Mouse (Mus musculus): ENCODE measurements around the gene Reg4.

The Reg4 gene

GRCm38 (mm10) chr3:98237240-98237639 lies 15.3 kb downstream of the Reg4 start:
- DNase-seq (ENCODE audit: low read depth) = no peak

- DNase-seq (ENCODE audit: low read depth) = no peak
Measured at GRCm38 (mm10) chr3:98238150-98238549, 16.2 kb downstream of the Reg4 start.

- DNase-seq (ENCODE audit: low read depth) = no peak
Measured at GRCm38 (mm10) chr3:98242051-98242450, 20.1 kb downstream of the Reg4 start.

GRCm38 (mm10) chr3:98242458-98243037 lies 20.6 kb downstream of the Reg4 start:
- DNase-seq (ENCODE audit: low read depth) = no peak

GRCm38 (mm10) chr3:98245892-98246291 lies 23.9 kb downstream of the Reg4 start:
- DNase-seq (ENCODE audit: low read depth) = no peak

- DNase-seq (ENCODE audit: low read depth) = no peak
Measured at GRCm38 (mm10) chr3:98246985-98247751, 25.2 kb downstream of the Reg4 start.

- no peak for DNase-seq (ENCODE audit: low read depth)
Measured at GRCm38 (mm10) chr3:98249378-98249777, 27.4 kb downstream of the Reg4 start.

GRCm38 (mm10) chr3:98249833-98250448 lies 28.0 kb downstream of the Reg4 start:
- DNase-seq (ENCODE audit: low read depth) = no peak

- no peak for DNase-seq (ENCODE audit: low read depth)
Measured at GRCm38 (mm10) chr3:98254059-98254458, 32.1 kb downstream of the Reg4 start.

- no peak for DNase-seq (ENCODE audit: low read depth)
Measured at GRCm38 (mm10) chr3:98254656-98255583, 33.0 kb downstream of the Reg4 start.

- no peak for DNase-seq (ENCODE audit: low read depth)
Measured at GRCm38 (mm10) chr3:98258723-98259122, 36.8 kb downstream of the Reg4 start.

- no peak for DNase-seq (ENCODE audit: low read depth)
Measured at GRCm38 (mm10) chr3:98259271-98259751, 37.4 kb downstream of the Reg4 start.

GRCm38 (mm10) chr3:98260534-98260933 lies 38.6 kb downstream of the Reg4 start:
- no peak for DNase-seq (ENCODE audit: low read depth)

GRCm38 (mm10) chr3:98261415-98261814 lies 39.5 kb downstream of the Reg4 start:
- no peak for DNase-seq (ENCODE audit: low read depth)

- no peak for DNase-seq (ENCODE audit: low read depth)
Measured at GRCm38 (mm10) chr3:98262133-98262532, 40.2 kb downstream of the Reg4 start.

GRCm38 (mm10) chr3:98267249-98267651 lies 45.3 kb downstream of the Reg4 start:
- no peak for DNase-seq (ENCODE audit: low read depth)

GRCm38 (mm10) chr3:98273623-98274398 lies 51.9 kb downstream of the Reg4 start:
- DNase-seq (ENCODE audit: low read depth) = no peak

- DNase-seq (ENCODE audit: low read depth) = no peak
Measured at GRCm38 (mm10) chr3:98279682-98280081, 57.7 kb downstream of the Reg4 start.

- no peak for DNase-seq (ENCODE audit: low read depth)
Measured at GRCm38 (mm10) chr3:98280204-98280932, 58.4 kb downstream of the Reg4 start, which contains the start of gene Hmgcs2. TSS of gene Hmgcs2 (plus strand) at chr3:98280435.

- peak; percentile 63 for DNase-seq (ENCODE audit: low read depth)
Measured at GRCm38 (mm10) chr3:98280933-98281678, 59.1 kb downstream of the Reg4 start.

Data from induced T-regulatory cell, adult 2 months (primary cell).